Mouse (Mus musculus) bone marrow, adult 2 months (tissue): ENCODE measurements at regions not wholly inside any gene's neighbourhood (a gene's known extent, or its start where the extent isn't known, plus 50 kb on each side); places are given as distances from the start of the nearest gene placed in this dataset.

Source experiments
- CTCF ChIP-seq: fragments of 200-500 bp; IDR thresholded peaks from 2 replicates; pipeline ENCODE4 v1.5.1; 2011; ENCODE audit warnings: low read length, control low read depth; ENCODE audit not compliant: control insufficient read depth, insufficient read depth
- POLR2A ChIP-seq: fragments of 200-500 bp; IDR thresholded peaks from 2 replicates; pipeline ENCODE4 v1.6.1; 2011; ENCODE audit warnings: low read depth, mild to moderate bottlenecking, control low read depth, low read length, borderline replicate concordance; ENCODE audit not compliant: control insufficient read depth

GRCm38 (mm10) chr11:44046083-44046482, 145.1 kb upstream of the Adra1b start:
- TF ChIP-seq CTCF (no peak), POLR2A (no peak)
